Mouse (Mus musculus): ENCODE measurements at regions not wholly inside any gene's neighbourhood (a gene's known extent, or its start where the extent isn't known, plus 50 kb on each side); places are given as distances from the start of the nearest gene placed in this dataset.
A peak's percentile ranks its signal among the peaks of the same experiment; 100 is the strongest.

GRCm38 (mm10) chr11:64650571-64651282 is 214.3 kb upstream of the F930015N05Rik start:
- ATAC-seq (replicated peaks; ENCODE audit: low FRiP score, low TSS enrichment, poor library complexity, severe bottlenecking) = no peak

DNA sequence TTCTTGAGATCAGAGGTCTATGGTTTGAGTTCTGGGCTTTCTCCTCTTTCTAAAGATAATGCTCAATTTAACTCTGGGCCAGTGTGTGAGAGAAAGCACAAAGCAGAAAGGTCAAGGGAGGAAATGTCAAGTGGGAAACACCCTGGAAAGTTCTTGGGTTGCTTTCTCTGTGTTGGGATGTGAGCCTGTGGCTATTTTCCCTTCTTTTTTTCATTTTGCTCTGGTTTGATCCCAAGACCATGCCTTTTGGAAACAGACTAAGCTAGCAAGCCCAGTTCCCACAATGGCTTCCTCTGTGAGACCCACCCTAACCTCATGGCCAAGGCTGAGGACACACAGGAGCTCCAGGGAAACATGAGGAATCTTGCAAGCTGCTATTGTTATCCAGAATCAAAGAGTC is 216.4 kb upstream of the F930015N05Rik start:
- ATAC-seq (replicated peaks; ENCODE audit: low FRiP score, low TSS enrichment, poor library complexity, severe bottlenecking) = no peak

- no peak for ATAC-seq (replicated peaks; ENCODE audit: low FRiP score, low TSS enrichment, poor library complexity, severe bottlenecking)
Observed at GRCm38 (mm10) chr11:64655162-64655561, 218.7 kb upstream of the F930015N05Rik start.

- ATAC-seq (replicated peaks; ENCODE audit: low FRiP score, low TSS enrichment, poor library complexity, severe bottlenecking) = no peak
Observed at GRCm38 (mm10) chr11:64663166-64663565, 226.7 kb upstream of the F930015N05Rik start.

- no peak for ATAC-seq (replicated peaks; ENCODE audit: low FRiP score, low TSS enrichment, poor library complexity, severe bottlenecking)
Observed at GRCm38 (mm10) chr11:64667010-64667409, 230.6 kb upstream of the F930015N05Rik start.

DNA sequence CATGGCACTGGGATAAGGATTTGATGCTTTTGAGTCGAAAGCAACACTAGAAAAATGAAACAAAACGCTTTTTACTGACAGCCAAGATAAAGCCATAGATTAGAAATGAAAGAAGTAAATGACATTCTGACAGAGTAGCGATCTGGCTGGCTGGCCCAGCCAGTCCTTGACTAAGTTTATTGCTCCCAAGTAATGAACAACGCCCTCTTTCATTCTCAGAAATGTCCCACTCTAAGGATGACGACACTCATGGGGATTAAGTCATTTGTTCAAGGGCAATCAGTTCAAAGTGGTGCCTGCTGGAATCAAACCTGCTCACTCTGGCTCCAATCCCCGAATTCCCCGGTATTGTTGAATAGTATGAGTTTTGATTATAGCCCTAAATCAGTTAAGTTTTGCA is 231.1 kb upstream of the F930015N05Rik start:
- no peak for ATAC-seq (replicated peaks; ENCODE audit: low FRiP score, low TSS enrichment, poor library complexity, severe bottlenecking)

DNA sequence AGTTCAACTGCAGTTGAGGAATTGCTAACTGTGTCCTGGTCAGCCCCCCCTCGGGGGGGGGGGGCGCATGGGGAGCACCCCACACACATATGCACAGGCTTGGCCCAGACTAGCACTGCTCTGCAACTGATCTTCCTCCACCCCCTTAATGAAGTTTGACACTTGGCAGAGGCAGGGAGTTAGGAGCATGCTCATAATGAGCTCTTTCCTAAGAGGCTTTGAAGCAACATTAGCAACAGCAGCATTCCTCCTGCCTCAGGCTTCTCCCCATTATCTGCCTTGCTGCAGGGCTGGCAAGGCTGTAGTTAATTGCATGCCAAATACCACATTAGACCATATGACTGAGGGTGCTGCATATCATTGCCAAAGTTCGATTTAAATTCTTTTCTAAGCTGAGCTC is 235.4 kb upstream of the F930015N05Rik start:
- no peak for ATAC-seq (replicated peaks; ENCODE audit: low FRiP score, low TSS enrichment, poor library complexity, severe bottlenecking)

DNA sequence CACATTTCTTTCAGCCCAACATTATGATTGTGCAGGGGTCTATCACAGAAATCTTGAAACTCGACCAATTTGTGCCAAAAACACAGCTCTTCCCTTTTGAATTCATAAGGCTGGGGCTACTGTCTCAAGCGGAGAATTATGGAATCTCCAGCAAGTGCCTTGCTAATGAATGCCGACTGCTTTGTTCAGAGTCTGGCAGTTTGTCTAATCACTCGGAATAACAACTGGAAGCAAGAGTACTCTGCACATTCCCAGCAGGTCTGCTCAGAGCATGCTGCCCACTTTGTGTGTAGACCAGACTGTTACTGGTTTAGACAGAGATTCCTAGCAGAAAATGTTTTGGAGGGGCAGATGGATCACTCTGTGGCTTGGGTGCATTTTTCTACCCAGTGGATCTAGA is 237.1 kb upstream of the F930015N05Rik start:
- no peak for ATAC-seq (replicated peaks; ENCODE audit: low FRiP score, low TSS enrichment, poor library complexity, severe bottlenecking)

DNA sequence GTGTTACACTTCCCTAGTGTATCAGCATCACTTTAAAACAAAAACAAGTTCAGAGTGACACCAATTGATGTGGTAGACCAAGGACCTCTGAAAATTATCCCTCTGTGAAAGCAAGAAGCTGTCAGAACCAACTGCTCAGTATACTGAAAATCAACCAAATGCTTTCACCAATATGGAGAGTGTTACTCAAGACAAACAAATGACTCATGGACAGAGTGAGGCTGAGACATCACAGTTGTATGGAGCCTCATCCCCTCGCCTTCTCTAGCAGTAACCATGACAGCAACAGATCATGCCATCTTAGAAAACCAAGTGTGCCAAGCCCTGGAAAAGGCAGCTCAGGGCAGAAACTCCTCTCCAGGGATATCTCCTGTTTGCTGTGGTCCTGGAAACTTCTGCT is 267.3 kb upstream of the F930015N05Rik start:
- no peak for ATAC-seq (replicated peaks; ENCODE audit: low FRiP score, low TSS enrichment, poor library complexity, severe bottlenecking)

DNA sequence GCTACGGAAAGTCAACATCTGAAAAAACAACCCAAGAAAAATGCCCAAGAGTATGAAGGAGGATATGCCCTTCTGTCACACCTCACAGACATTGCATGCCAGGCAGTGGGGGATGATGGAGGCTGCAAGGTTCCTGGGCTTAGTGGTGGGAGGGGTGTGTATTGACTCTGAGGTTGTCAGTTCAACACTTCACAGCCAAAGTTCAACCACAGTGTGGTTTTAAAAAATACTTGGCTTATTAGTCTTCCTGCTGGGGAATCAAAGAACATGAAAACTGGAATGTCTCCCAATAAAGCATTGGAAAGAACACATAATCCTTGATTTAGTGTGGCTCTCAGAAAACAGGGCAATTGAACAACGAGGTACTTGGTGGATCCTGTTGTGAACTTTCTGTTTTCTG is 267.0 kb upstream of the Elac2 start:
- ATAC-seq (replicated peaks; ENCODE audit: low FRiP score, low TSS enrichment, poor library complexity, severe bottlenecking) = no peak

GRCm38 (mm10) chr11:64715182-64715581 is 263.7 kb upstream of the Elac2 start:
- ATAC-seq (replicated peaks; ENCODE audit: low FRiP score, low TSS enrichment, poor library complexity, severe bottlenecking) = no peak

- ATAC-seq (replicated peaks; ENCODE audit: low FRiP score, low TSS enrichment, poor library complexity, severe bottlenecking) = peak; percentile 95
Observed at GRCm38 (mm10) chr11:64718316-64719085, 260.3 kb upstream of the Elac2 start.

- ATAC-seq (replicated peaks; ENCODE audit: low FRiP score, low TSS enrichment, poor library complexity, severe bottlenecking) = no peak
Observed at GRCm38 (mm10) chr11:64726249-64726648, 252.6 kb upstream of the Elac2 start.

- no peak for ATAC-seq (replicated peaks; ENCODE audit: low FRiP score, low TSS enrichment, poor library complexity, severe bottlenecking)
Observed at GRCm38 (mm10) chr11:64727841-64728421, 250.9 kb upstream of the Elac2 start.

DNA sequence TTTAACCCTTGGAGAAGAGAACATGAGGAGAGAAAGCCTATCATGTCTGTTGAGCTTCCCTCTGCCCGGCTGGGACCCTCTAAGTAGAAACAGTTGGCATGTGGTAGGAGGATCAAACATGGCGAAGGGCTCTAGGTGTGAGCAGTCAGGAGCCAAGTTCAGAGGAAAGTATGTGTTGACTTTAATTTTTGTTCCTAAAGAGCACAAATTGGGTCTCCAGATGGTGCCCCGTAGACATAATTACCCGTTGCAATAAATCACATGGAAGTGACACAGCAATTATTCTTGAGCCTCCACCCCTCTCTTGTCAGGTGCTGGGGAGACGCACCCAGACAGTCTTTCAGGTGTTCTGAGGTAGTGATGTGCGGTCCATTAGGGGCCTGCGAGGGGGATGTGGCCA is 239.9 kb upstream of the Elac2 start:
- ATAC-seq (replicated peaks; ENCODE audit: low FRiP score, low TSS enrichment, poor library complexity, severe bottlenecking) = no peak

- ATAC-seq (replicated peaks; ENCODE audit: low FRiP score, low TSS enrichment, poor library complexity, severe bottlenecking) = no peak
Observed at GRCm38 (mm10) chr11:64743753-64744152, 235.1 kb upstream of the Elac2 start.

- ATAC-seq (replicated peaks; ENCODE audit: low FRiP score, low TSS enrichment, poor library complexity, severe bottlenecking) = no peak
Observed at GRCm38 (mm10) chr11:64746146-64746545, 232.7 kb upstream of the Elac2 start.

GRCm38 (mm10) chr11:64749976-64750375 is 228.9 kb upstream of the Elac2 start:
- ATAC-seq (replicated peaks; ENCODE audit: low FRiP score, low TSS enrichment, poor library complexity, severe bottlenecking) = no peak

DNA sequence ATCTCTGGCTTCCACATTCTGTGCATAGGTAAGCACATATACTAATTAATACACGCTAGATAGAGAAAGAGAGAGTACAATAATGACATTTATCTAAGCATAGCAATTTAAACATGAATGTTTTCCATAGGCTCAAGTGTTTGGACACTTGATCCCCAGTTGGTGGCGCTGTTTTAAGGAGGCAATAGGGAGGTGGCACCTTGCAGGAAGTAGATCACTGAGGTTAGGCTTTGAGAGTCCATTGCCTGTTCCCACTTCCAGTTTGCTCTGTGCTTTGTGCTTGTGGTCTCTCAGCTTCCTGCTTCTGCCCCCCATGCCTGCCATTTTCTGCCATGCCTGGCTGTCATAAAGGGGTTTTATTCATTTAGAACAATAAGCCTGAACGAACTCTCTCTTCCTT is 226.5 kb upstream of the Elac2 start:
- ATAC-seq (replicated peaks; ENCODE audit: low FRiP score, low TSS enrichment, poor library complexity, severe bottlenecking) = peak; percentile 85

- ATAC-seq (replicated peaks; ENCODE audit: low FRiP score, low TSS enrichment, poor library complexity, severe bottlenecking) = no peak
Observed at GRCm38 (mm10) chr11:64752816-64753215, 226.0 kb upstream of the Elac2 start.

DNA sequence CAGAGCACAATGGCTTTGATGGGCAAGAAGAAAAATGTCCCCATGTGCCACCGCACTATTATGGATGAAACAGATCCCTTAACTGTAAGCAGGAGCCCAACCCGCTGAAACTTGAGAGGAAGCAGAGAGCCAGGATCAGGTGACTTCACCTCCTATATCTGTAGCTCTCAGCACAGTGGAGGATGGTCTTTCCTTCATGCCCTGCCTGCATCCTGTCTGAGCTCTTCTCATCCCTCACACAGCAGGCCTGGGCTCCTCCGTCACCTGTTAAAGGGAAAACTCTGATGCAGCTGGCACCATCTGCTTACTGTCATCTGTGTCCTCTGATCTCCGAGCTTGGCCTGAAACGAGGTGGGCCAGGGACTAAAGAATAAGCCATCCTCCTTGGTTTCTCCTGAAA is 224.8 kb upstream of the Elac2 start:
- ATAC-seq (replicated peaks; ENCODE audit: low FRiP score, low TSS enrichment, poor library complexity, severe bottlenecking) = no peak

Data from megakaryocyte-erythroid progenitor cell, adult 5-6 weeks (primary cell).